Mouse (Mus musculus): ENCODE data around the gene Chsy1.
A peak's percentile ranks its signal among the peaks of the same experiment; 100 is the strongest.
"Not testable (repeated sequence)": the region's sequence is repeated elsewhere in the genome, so short reads cannot be mapped to it uniquely, and the experiment has no call there.

DNA sequence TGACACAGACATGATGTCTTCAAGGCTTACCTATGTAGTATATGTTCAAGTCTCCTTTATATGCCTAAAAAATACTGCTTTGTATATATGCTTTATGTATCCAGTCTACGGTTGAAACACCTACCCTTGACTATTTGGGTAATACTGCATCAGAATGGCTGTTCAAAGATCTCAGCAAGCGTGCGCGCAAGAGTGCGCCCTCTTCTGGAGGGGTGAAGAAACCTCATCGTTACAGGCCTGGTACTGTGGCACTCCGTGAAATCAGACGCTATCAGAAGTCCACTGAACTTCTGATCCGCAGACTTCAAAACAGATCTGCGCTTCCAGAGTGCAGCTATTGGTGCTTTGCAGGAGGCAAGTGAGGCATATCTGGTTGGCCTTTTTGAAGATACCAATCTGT lies 81.1 kb downstream of the Chsy1 start:
- TF ChIP-seq CTCF (IDR thresholded peaks at IDR 0.05; ENCODE audit: low read depth), result peak; percentile 83
- not testable (repeated sequence) for TF ChIP-seq EP300 (IDR thresholded peaks at IDR 0.05; ENCODE audit: low read depth)

Data from liver, embryonic 14.5 days (tissue).